In genomic region chr6:140570152-140570551, GRCm38 (mm10) we compare ENCODE assay signal across 8 mouse cellular contexts. TPM values are rescaled to one million over a fixed set of nuclear protein-coding genes. Genes with fewer than 3 reads are reported as not detected.
DNase-seq lines count a peak whose midpoint lies in the region; ATAC-seq and TF ChIP-seq lines count a peak whose summit lies in the region.

No protein-coding gene starts in this region.

- no peak for TF ChIP-seq CTCF in liver, adult 2 months (IDR thresholded peaks at IDR 0.05; ENCODE audit: low read depth, low read length)
- no peak for TF ChIP-seq CTCF in cerebellum, adult 2 months (IDR thresholded peaks at IDR 0.05; ENCODE audit: borderline replicate concordance, insufficient read depth, low read depth, low read length)

- WGBS in liver, adult 2 months: 24% methylated on average over 11 of the region's 11 CpGs
- WGBS in liver, embryonic 11.5 days: 80% methylated on average over 11 of the region's 11 CpGs
- WGBS in cerebellum, adult 2 months: 14% methylated on average over 11 of the region's 11 CpGs
- WGBS in neural tube, embryonic 13.5 days: 62% methylated on average over 11 of the region's 11 CpGs

- no peak overlapping the region for H3K4me3 ChIP-seq in liver, adult 2 months (ENCODE audit: insufficient read depth, low read depth, low read length)
- no peak overlapping the region for H3K4me3 ChIP-seq in liver, embryonic 11.5 days (ENCODE audit: low read depth, low read length)
- no peak overlapping the region for H3K4me3 ChIP-seq in cerebellum, adult 2 months (replicated peaks; ENCODE audit: insufficient read depth, low read depth, low read length)
- no peak overlapping the region for H3K4me3 ChIP-seq in neural tube, embryonic 13.5 days

- TF ChIP-seq POLR2A in liver, adult 2 months (IDR thresholded peaks at IDR 0.05; ENCODE audit: extremely low read depth, insufficient read depth, low read length): no peak
- no peak for TF ChIP-seq POLR2A in cerebellum, adult 2 months (IDR thresholded peaks at IDR 0.05; ENCODE audit: borderline replicate concordance, insufficient read depth, low read length)

- no peak for ATAC-seq in liver, embryonic 11.5 days (replicated peaks; ENCODE audit: low FRiP score)
- ATAC-seq in neural tube, embryonic 13.5 days (ENCODE audit: low read depth): peak; percentile 69; the same call in 1 of the 2 replicates

- DNase-seq in liver, adult 2 months (ENCODE audit: extremely low read depth, low read depth, low spot score): peak; percentile 100
- no peak for DNase-seq in liver, embryonic 11.5 days (ENCODE audit: low spot score)
- DNase-seq in cerebellum, adult 2 months: peak; percentile 42 to 49
- DNase-seq in kidney, adult 8-10 months: peak; percentile 64 to 73
- no peak for DNase-seq in left cerebral cortex, adult 8-10 months (ENCODE audit: low spot score in 2 of 2)
- DNase-seq in gastrocnemius, postnatal 4 days (ENCODE audit: low spot score in 2 of 2): no peak
- no peak for DNase-seq in thymus, postnatal 0 days (ENCODE audit: low spot score)

- H3K27ac ChIP-seq in liver, adult 2 months (replicated peaks; ENCODE audit: insufficient read depth, low read depth, low read length): 0 out of 2 replicates have a peak overlapping the region, but pooled peaks have one; percentile 10
- no peak overlapping the region for H3K27ac ChIP-seq in liver, embryonic 11.5 days (ENCODE audit: low read depth, low read length)
- H3K27ac ChIP-seq in cerebellum, adult 2 months (ENCODE audit: insufficient read depth, low read length): peak overlapping the region; percentile 46; the same call in 1 of the 2 replicates
- no peak overlapping the region for H3K27ac ChIP-seq in neural tube, embryonic 13.5 days (replicated peaks)

- H3K9me3 ChIP-seq in liver, embryonic 11.5 days (ENCODE audit: control insufficient read depth, low read length): no peaks in the 10 kb centered on the region
- no peaks in the 10 kb centered on the region for H3K9me3 ChIP-seq in neural tube, embryonic 13.5 days

- H3K27me3 ChIP-seq in liver, adult 2 months (ENCODE audit: control insufficient read depth, insufficient read depth, low read length): no peaks in the 10 kb centered on the region
- H3K27me3 ChIP-seq in liver, embryonic 11.5 days (replicated peaks; ENCODE audit: control insufficient read depth, insufficient read depth, low read length): no peaks in the 10 kb centered on the region
- no peaks in the 10 kb centered on the region for H3K27me3 ChIP-seq in cerebellum, adult 2 months (ENCODE audit: control insufficient read depth, insufficient read depth, low read length)
- H3K27me3 ChIP-seq in neural tube, embryonic 13.5 days: no peaks in the 10 kb centered on the region

- H3K36me3 ChIP-seq in liver, adult 2 months (ENCODE audit: control insufficient read depth, insufficient read depth, low read length): peaks cover 34% of the 10 kb centered on the region
- H3K36me3 ChIP-seq in liver, embryonic 11.5 days (ENCODE audit: control insufficient read depth, insufficient read depth, low read length): peaks cover 4% of the 10 kb centered on the region; the same call in 1 of the 2 replicates
- H3K36me3 ChIP-seq in neural tube, embryonic 13.5 days: peaks cover 63% of the 10 kb centered on the region

- peaks cover 9% of the 10 kb centered on the region for H3K4me1 ChIP-seq in liver, adult 2 months (ENCODE audit: control insufficient read depth, insufficient read depth, low read length)
- H3K4me1 ChIP-seq in liver, embryonic 11.5 days (replicated peaks; ENCODE audit: control insufficient read depth, insufficient read depth, low read length): no peaks in the 10 kb centered on the region
- H3K4me1 ChIP-seq in cerebellum, adult 2 months (ENCODE audit: control insufficient read depth, insufficient read depth, low read length): peaks cover 5% of the 10 kb centered on the region; the same call in 1 of the 2 replicates
- peaks cover 15% of the 10 kb centered on the region for H3K4me1 ChIP-seq in neural tube, embryonic 13.5 days (replicated peaks)

- no peaks in the 10 kb centered on the region for H3K79me2 ChIP-seq in liver, adult 2 months (ENCODE audit: control insufficient read depth, insufficient read depth, low read length)

- no peak overlapping the region for H3K4me2 ChIP-seq in liver, embryonic 11.5 days
- H3K4me2 ChIP-seq in neural tube, embryonic 13.5 days: no peak overlapping the region

- no peak overlapping the region for H3K9ac ChIP-seq in liver, adult 2 months (ENCODE audit: low read depth, low read length)
- no peak overlapping the region for H3K9ac ChIP-seq in liver, embryonic 11.5 days (ENCODE audit: low read depth, low read length)
- H3K9ac ChIP-seq in neural tube, embryonic 13.5 days: no peak overlapping the region

RNA-seq across cellular contexts. Expression of gene Aebp2, which starts 52.3 kb away (rescaled TPM):
- 13.5 and 13.9 TPM in 2 replicates for total RNA-seq in liver, adult 2 months (2014; rRNA removed)
- polyA plus RNA-seq in liver, adult 2 months (2012; rRNA removed): 9.9 and 10.0 TPM in 2 replicates
- polyA plus RNA-seq in liver, embryonic 11.5 days (2014; fragmentation: Nextera tagmentation; extraction: Ambion mirVana): 10.3 and 10.5 TPM in 2 replicates
- polyA plus RNA-seq in cerebellum, adult 2 months (2012; rRNA removed): 46.4 and 47.9 TPM in 2 replicates
- polyA plus RNA-seq in neural tube, embryonic 13.5 days (2015; fragmentation: Nextera tagmentation; extraction: Ambion mirVana): 6.5 and 8.4 TPM in 2 replicates
- total RNA-seq in left cerebral cortex, adult 8-10 months (2022): 10 to 100 TPM; 64.8 to 73.9 (median 69.0) TPM
- total RNA-seq in gastrocnemius, postnatal 4 days (2021): 10 to 100 TPM; 53.6 to 55.8 TPM
- 17.4 and 24.4 TPM in 2 replicates for polyA plus RNA-seq in thymus, postnatal 0 days (2015; fragmentation: Nextera tagmentation; extraction: Ambion mirVana)

Comparison
In these comparisons a context has a peak if more than half of its experiments do, and no peak if none do; other contexts are left out.
1. DNase-seq: peak in liver, adult 2 months (single experiment), cerebellum, adult 2 months (2 of 2) and kidney, adult 8-10 months (2 of 2); none in liver, embryonic 11.5 days (single experiment), left cerebral cortex, adult 8-10 months (0 of 2), gastrocnemius, postnatal 4 days (0 of 2) and thymus, postnatal 0 days (single experiment).
2. H3K27ac ChIP-seq: peak in liver, adult 2 months (single experiment) and cerebellum, adult 2 months (single experiment); none in liver, embryonic 11.5 days (single experiment) and neural tube, embryonic 13.5 days (single experiment).